Mouse (Mus musculus) heart, embryonic 16.5 days (tissue): Measurements from ENCODE around the gene Clec16a. TPM values are rescaled to one million over a fixed set of nuclear protein-coding genes. Genes with fewer than 3 reads are reported as not detected.

Source experiments
- ATAC-seq: fragments of 200-750 bp; cut with Nextera tagmentation; replicated peaks from 2 replicates; pipeline ENCODE4 v1.8.0; 2017; ENCODE audit warnings: moderate number of reproducible peaks; ENCODE audit not compliant: insufficient read depth, low FRiP score; ENCODE audit errors: extremely low read depth
- H3K27ac ChIP-seq: fragments of 300-500 bp; sonication (generic); 2 replicates; pipeline ENCODE4 v1.5.1; 2014; ENCODE audit warnings: mild to moderate bottlenecking, low read length, control low read depth, moderate library complexity
- H3K27me3 ChIP-seq: fragments of 300-500 bp; sonication (generic); 2 replicates; pipeline ENCODE4 v1.6.1; 2014; ENCODE audit warnings: low read length, mixed read lengths; ENCODE audit not compliant: control insufficient read depth, insufficient read depth
- H3K36me3 ChIP-seq: fragments of 300-500 bp; sonication (generic); 2 replicates; pipeline ENCODE4 v1.6.1; 2014; ENCODE audit not compliant: control insufficient read depth, insufficient read depth
- H3K4me1 ChIP-seq: fragments of 300-500 bp; sonication (generic); 2 replicates; pipeline ENCODE4 v1.6.1; 2014; ENCODE audit warnings: low read length, mixed read lengths; ENCODE audit not compliant: control insufficient read depth, insufficient read depth
- H3K4me2 ChIP-seq: fragments of 300-500 bp; sonication (generic); 2 replicates; pipeline ENCODE4 v1.6.1; 2014; ENCODE audit warnings: low read depth, mild to moderate bottlenecking, control low read depth, low read length
- H3K4me3 ChIP-seq: fragments of 300-500 bp; sonication (generic); 2 replicates; pipeline ENCODE4 v1.5.1; 2014; ENCODE audit warnings: mild to moderate bottlenecking, control low read depth, low read length
- H3K9ac ChIP-seq: fragments of 300-500 bp; sonication (generic); 2 replicates; pipeline ENCODE4 v1.6.1; 2014; ENCODE audit warnings: low read length, control low read depth
- H3K9me3 ChIP-seq: fragments of 300-500 bp; sonication (generic); replicated peaks from 2 replicates; pipeline ENCODE4 v1.6.1; 2016; ENCODE audit warnings: low read length; ENCODE audit not compliant: control insufficient read depth
- WGBS: fragments of 180-500 bp; shearing (Covaris S2); extraction: QIAGEN DNeasy Blood & Tissue Kit; methylation state at CpG from one replicate; pipeline ENCODE4 v1.1.7; 2014; 5-methylcytosine and 5-hydroxymethylcytosine counted together
- polyA plus RNA-seq: library from polyadenylated mRNA; unstranded; fragments of >200 nt; fragmentation: Nextera tagmentation; extraction: Ambion mirVana; gene quantifications from 2 replicates; pipeline ENCODE4 v1.2.1, GENCODE M21; 2015

Gene Clec16a
- polyA plus RNA-seq, 1 experiment from 2014 or later = 32.6 TPM

- Histone ChIP-seq H3K4me3 (no peak overlapping the region), H3K4me1 (no peaks in the 10 kb centered on the region), H3K36me3 (no peaks in the 10 kb centered on the region), H3K27ac (no peak overlapping the region), H3K4me2 (no peak overlapping the region), H3K27me3 (0 out of 2 replicates have a peak, but pooled peaks cover 7% of the 10 kb centered on the region), H3K9ac (no peak overlapping the region), H3K9me3 (no peaks in the 10 kb centered on the region)
- no peak for ATAC-seq
- WGBS = 79% methylated on average over 12 of the region's 12 CpGs
Measured at GRCm38 (mm10) chr16:10511134-10511520, 34.0 kb upstream of the Clec16a start.

- no peak overlapping the region for H3K4me3 ChIP-seq
- no peak for ATAC-seq
- H3K4me2 ChIP-seq = no peak overlapping the region
- H3K9me3 ChIP-seq = no peaks in the 10 kb centered on the region
- H3K9ac ChIP-seq = no peak overlapping the region
- H3K36me3 ChIP-seq = no peaks in the 10 kb centered on the region
- no peaks in the 10 kb centered on the region for H3K4me1 ChIP-seq
- H3K27ac ChIP-seq = no peak overlapping the region
- H3K27me3 ChIP-seq = no peaks in the 10 kb centered on the region
- 80% methylated on average over 12 of the region's 12 CpGs for WGBS
Measured at GRCm38 (mm10) chr16:10515953-10516572, 29.1 kb upstream of the Clec16a start.

GRCm38 (mm10) chr16:10518030-10518429, 27.1 kb upstream of the Clec16a start:
- H3K9ac ChIP-seq = no peak overlapping the region
- WGBS = 46% methylated on average over 5 of the region's 5 CpGs
- H3K9me3 ChIP-seq = no peaks in the 10 kb centered on the region
- no peak overlapping the region for H3K4me3 ChIP-seq
- peaks cover 3% of the 10 kb centered on the region for H3K4me1 ChIP-seq
- no peak overlapping the region for H3K4me2 ChIP-seq
- H3K27me3 ChIP-seq = no peaks in the 10 kb centered on the region
- no peak for ATAC-seq
- no peak overlapping the region for H3K27ac ChIP-seq
- no peaks in the 10 kb centered on the region for H3K36me3 ChIP-seq

GRCm38 (mm10) chr16:10520908-10521614, 24.1 kb upstream of the Clec16a start:
- WGBS = 41% methylated on average over 2 of the region's 2 CpGs
- no peak overlapping the region for H3K27ac ChIP-seq
- H3K9me3 ChIP-seq = no peaks in the 10 kb centered on the region
- H3K36me3 ChIP-seq = no peaks in the 10 kb centered on the region
- ATAC-seq = peak; percentile 69
- H3K4me1 ChIP-seq = peaks cover 3% of the 10 kb centered on the region
- no peaks in the 10 kb centered on the region for H3K27me3 ChIP-seq
- no peak overlapping the region for H3K9ac ChIP-seq
- H3K4me3 ChIP-seq = no peak overlapping the region
- H3K4me2 ChIP-seq = no peak overlapping the region

- WGBS = 86% methylated on average over 1 of the region's 1 CpGs
- Histone ChIP-seq H3K27ac (no peak overlapping the region), H3K4me3 (no peak overlapping the region), H3K9ac (no peak overlapping the region), H3K4me2 (no peak overlapping the region), H3K9me3 (no peaks in the 10 kb centered on the region), H3K4me1 (peaks cover 3% of the 10 kb centered on the region), H3K27me3 (no peaks in the 10 kb centered on the region), H3K36me3 (no peaks in the 10 kb centered on the region)
- no peak for ATAC-seq
Measured at GRCm38 (mm10) chr16:10522811-10523210, 22.3 kb upstream of the Clec16a start.

GRCm38 (mm10) chr16:10523650-10524049, 21.5 kb upstream of the Clec16a start:
- WGBS = 86% methylated on average over 8 of the region's 8 CpGs
- no peak overlapping the region for H3K9ac ChIP-seq
- H3K4me1 ChIP-seq = peaks cover 3% of the 10 kb centered on the region
- no peaks in the 10 kb centered on the region for H3K27me3 ChIP-seq
- H3K36me3 ChIP-seq = no peaks in the 10 kb centered on the region
- no peak overlapping the region for H3K27ac ChIP-seq
- H3K4me3 ChIP-seq = no peak overlapping the region
- H3K9me3 ChIP-seq = no peaks in the 10 kb centered on the region
- no peak for ATAC-seq
- H3K4me2 ChIP-seq = no peak overlapping the region

- ATAC-seq = no peak
- Histone ChIP-seq H3K9ac (peak overlapping the region; percentile 2; the same call in 1 of the 2 replicates), H3K4me2 (no peak overlapping the region), H3K27me3 (no peaks in the 10 kb centered on the region), H3K36me3 (no peaks in the 10 kb centered on the region), H3K4me1 (peaks cover 6% of the 10 kb centered on the region), H3K4me3 (no peak overlapping the region), H3K9me3 (no peaks in the 10 kb centered on the region), H3K27ac (no peak overlapping the region)
- 71% methylated on average over 4 of the region's 4 CpGs for WGBS
Measured at GRCm38 (mm10) chr16:10524866-10525609, 20.1 kb upstream of the Clec16a start.

GRCm38 (mm10) chr16:10525610-10525980, 19.5 kb upstream of the Clec16a start:
- no peak overlapping the region for H3K9ac ChIP-seq
- WGBS = 63% methylated on average over 2 of the region's 2 CpGs
- no peak overlapping the region for H3K4me2 ChIP-seq
- no peaks in the 10 kb centered on the region for H3K9me3 ChIP-seq
- H3K27ac ChIP-seq = no peak overlapping the region
- peaks cover 2% of the 10 kb centered on the region; the same call in 1 of the 2 replicates for H3K36me3 ChIP-seq
- peaks cover 12% of the 10 kb centered on the region for H3K4me1 ChIP-seq
- H3K27me3 ChIP-seq = no peaks in the 10 kb centered on the region
- H3K4me3 ChIP-seq = no peak overlapping the region
- ATAC-seq = no peak
